Mouse (Mus musculus): ENCODE data around the gene Olfr574.

- TF ChIP-seq GATA1 (IDR thresholded peaks at IDR 0.05; ENCODE audit: borderline replicate concordance, low read length) (no peak), FLI1 (IDR thresholded peaks at IDR 0.05; ENCODE audit: low read length) (no peak)
Observed at GRCm38 (mm10) chr7:102948167-102948566, at the start of gene Olfr574.

All from megakaryocyte, embryonic 14.5 days (primary cell).